Mouse (Mus musculus) hindbrain, embryonic 14.5 days (tissue): ENCODE results near the gene Ankrd65. TPM values are rescaled to one million over a fixed set of nuclear protein-coding genes. Genes with fewer than 3 reads are reported as not detected.
A peak's percentile ranks its signal among the peaks of the same experiment; 100 is the strongest.

ENCODE experiments used
- ATAC-seq: fragments of 200-750 bp; cut with Nextera tagmentation; 2 replicates; pipeline ENCODE4 v1.8.0; 2017; ENCODE audit warnings: moderate number of reproducible peaks, mild to moderate bottlenecking, moderate TSS enrichment, moderate library complexity; ENCODE audit not compliant: low FRiP score
- DNase-seq: peaks from one replicate; pipeline ENCODE4 v3.0.0-alpha.2; 2015; ENCODE audit warnings: low spot score
- H3K27ac ChIP-seq: fragments of 300-500 bp; sonication (generic); 2 replicates; pipeline ENCODE4 v1.5.1; 2014; ENCODE audit warnings: mild to moderate bottlenecking, moderate library complexity
- H3K27me3 ChIP-seq: fragments of 300-500 bp; sonication (generic); 2 replicates; pipeline ENCODE4 v1.6.1; 2014; ENCODE audit warnings: mild to moderate bottlenecking, low read length, mixed read lengths; ENCODE audit not compliant: control insufficient read depth, insufficient read depth
- H3K36me3 ChIP-seq: fragments of 300-500 bp; sonication (generic); replicated peaks from 2 replicates; pipeline ENCODE4 v1.6.1; 2014; ENCODE audit not compliant: control insufficient read depth, insufficient read depth
- H3K4me1 ChIP-seq: fragments of 300-500 bp; sonication (generic); replicated peaks from 2 replicates; pipeline ENCODE4 v1.6.1; 2014; ENCODE audit warnings: antibody characterized with exemption, low read length, mixed read lengths; ENCODE audit not compliant: control insufficient read depth, insufficient read depth
- H3K4me2 ChIP-seq: fragments of 300-500 bp; sonication (generic); replicated peaks from 2 replicates; pipeline ENCODE4 v1.6.1; 2014; ENCODE audit warnings: mild to moderate bottlenecking, moderate library complexity
- H3K4me3 ChIP-seq: fragments of 300-500 bp; sonication (generic); replicated peaks from 2 replicates; pipeline ENCODE4 v1.5.1; 2014; ENCODE audit warnings: mild to moderate bottlenecking, low read length
- H3K9ac ChIP-seq: fragments of 300-500 bp; sonication (generic); 2 replicates; pipeline ENCODE4 v1.6.1; 2014
- H3K9me3 ChIP-seq: fragments of 300-500 bp; sonication (generic); 2 replicates; pipeline ENCODE4 v1.6.1; 2016; ENCODE audit warnings: low read length; ENCODE audit not compliant: control insufficient read depth
- WGBS: fragments of 180-500 bp; shearing (Covaris S2); extraction: QIAGEN DNeasy Blood & Tissue Kit; methylation state at CpG from one replicate; pipeline ENCODE4 v1.1.7; 2014; 5-methylcytosine and 5-hydroxymethylcytosine counted together
- polyA plus RNA-seq: library from polyadenylated mRNA; unstranded; fragments of >200 nt; fragmentation: Nextera tagmentation; extraction: Ambion mirVana; gene quantifications from 2 replicates; pipeline ENCODE4 v1.2.1, GENCODE M21; 2014

Ankrd65 gene
- polyA plus RNA-seq, 1 experiment from 2014 or later: not detected

DNA sequence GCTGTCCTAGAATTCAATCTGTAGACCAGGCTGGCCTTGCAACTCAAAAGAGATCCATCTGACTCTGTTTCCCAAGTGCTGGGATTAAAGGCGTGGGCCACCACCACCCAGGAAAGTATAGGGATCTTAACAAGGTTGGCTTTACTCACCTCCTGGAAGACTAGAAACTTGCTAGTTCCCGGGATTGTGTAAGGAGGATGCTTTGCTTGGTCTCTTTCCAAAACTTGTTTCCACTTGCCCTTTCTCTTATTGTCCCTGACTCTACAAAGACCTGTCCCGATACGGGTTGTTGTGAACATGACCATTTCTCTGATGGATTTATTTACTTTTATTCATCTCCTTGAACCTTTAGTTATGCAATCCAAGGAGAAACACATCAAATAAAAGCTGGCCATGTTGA lies 39.6 kb downstream of the Ankrd65 start:
- WGBS: 92% methylated on average over 4 of the region's 4 CpGs
- Histone ChIP-seq H3K36me3 (peaks cover 46% of the 10 kb centered on the region), H3K4me2 (no peak overlapping the region), H3K9me3 (no peaks in the 10 kb centered on the region), H3K4me3 (no peak overlapping the region), H3K27me3 (no peaks in the 10 kb centered on the region), H3K9ac (no peak overlapping the region), H3K4me1 (peaks cover 19% of the 10 kb centered on the region), H3K27ac (no peak overlapping the region)
- DNase-seq (no peak), ATAC-seq (no peak)

DNA sequence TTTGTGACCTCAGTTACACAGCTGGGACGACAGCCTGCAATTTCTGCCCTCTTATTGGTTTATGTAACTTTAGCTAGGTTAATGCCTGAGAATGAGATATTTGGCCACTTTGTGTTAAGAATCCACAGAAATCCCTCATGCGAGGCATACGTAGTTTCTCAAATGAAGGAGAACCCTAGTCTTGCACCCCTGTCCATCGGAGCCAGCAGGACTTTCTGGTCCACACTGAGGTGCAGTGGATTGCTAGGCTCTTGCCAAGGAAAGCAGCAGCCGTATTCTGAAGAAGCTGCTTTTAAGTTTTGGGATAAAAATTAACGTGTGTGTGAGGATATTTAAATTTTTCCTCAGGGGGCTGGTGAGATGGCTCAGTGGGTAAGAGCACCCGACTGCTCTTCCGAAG lies 40.4 kb downstream of the Ankrd65 start:
- Histone ChIP-seq H3K27ac (no peak overlapping the region), H3K36me3 (peaks cover 39% of the 10 kb centered on the region), H3K4me1 (peaks cover 19% of the 10 kb centered on the region), H3K4me2 (peak overlapping the region; percentile 99), H3K27me3 (no peaks in the 10 kb centered on the region), H3K4me3 (peak overlapping the region; percentile 64; the same call in 1 of the 2 replicates), H3K9ac (no peak overlapping the region), H3K9me3 (no peaks in the 10 kb centered on the region)
- DNase-seq (no peak), ATAC-seq (no peak)
- WGBS: 53% methylated on average over 8 of the region's 8 CpGs

DNA sequence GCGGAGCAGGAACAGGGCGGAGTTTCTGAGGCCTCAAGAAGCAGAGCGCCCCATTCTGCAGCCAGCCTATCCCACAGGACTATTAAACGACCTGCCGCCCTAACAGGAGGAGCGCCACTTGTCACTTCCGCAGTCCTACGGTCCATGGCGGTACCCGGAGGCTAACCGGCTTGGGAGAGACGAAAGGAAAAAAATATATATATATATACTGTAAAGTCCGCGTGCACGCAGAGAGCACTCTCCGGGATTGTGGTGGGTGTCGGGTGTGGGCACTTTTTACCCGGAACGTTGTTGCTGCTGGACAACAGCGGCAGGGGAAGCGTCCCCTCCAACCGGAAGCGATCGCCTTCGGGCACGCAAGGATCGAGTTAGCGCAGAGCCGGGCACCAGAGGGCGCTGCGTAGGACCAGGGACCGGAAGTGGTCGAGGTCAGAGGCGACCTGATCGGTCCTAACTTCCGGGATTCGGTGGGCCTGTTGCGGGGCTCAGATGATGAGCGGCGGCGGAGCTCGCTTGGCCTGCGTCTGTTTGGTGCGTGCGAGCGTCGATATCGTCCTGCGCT lies 41.0 kb downstream of the Ankrd65 start, which contains the start of gene Aurkaip1:
Gene Aurkaip1 (plus strand): TSS at position 68 of the 562 bp plus-strand sequence.
- ATAC-seq (peak; percentile 92), DNase-seq (peak; percentile 95)
- H3K4me1 ChIP-seq: peaks cover 19% of the 10 kb centered on the region
- H3K4me2 ChIP-seq: peak within 1 kb of the TSS; percentile 99
- H3K27me3 ChIP-seq: no peaks in the 10 kb centered on the region
- H3K9ac ChIP-seq: peak within 1 kb of the TSS; percentile 89
- H3K9me3 ChIP-seq: no peaks in the 10 kb centered on the region
- H3K36me3 ChIP-seq: peaks cover 35% of the 10 kb centered on the region
- H3K27ac ChIP-seq: peak within 1 kb of the TSS; percentile 89
- WGBS: under 1% methylated on average over 49 of the region's 49 CpGs
- peak within 1 kb of the TSS; percentile 64 for H3K4me3 ChIP-seq

DNA sequence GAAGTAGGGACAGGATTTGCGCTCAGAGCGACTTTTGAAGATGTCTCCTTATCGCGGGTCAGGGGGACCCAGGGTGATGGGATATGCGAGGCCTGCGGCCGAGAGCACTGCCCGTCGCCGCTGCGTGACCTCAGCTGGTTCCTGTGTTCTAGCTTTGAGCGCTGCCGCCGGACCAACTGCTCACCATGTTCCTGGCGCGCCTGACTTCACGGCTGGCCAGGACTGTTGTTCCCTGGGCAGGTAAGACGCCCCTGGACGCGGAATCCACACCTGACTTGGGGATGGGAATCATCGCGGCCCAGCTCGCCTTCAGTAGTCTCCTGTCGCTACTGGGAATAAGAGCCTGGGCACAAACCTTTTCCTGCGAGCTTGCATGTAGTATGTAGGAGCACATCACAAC lies 41.6 kb downstream of the Ankrd65 start:
- Histone ChIP-seq H3K9me3 (no peaks in the 10 kb centered on the region), H3K27ac (peak overlapping the region; percentile 89), H3K9ac (peak overlapping the region; percentile 89), H3K4me1 (peaks cover 19% of the 10 kb centered on the region), H3K27me3 (no peaks in the 10 kb centered on the region), H3K4me2 (peak overlapping the region; percentile 99), H3K4me3 (peak overlapping the region; percentile 64), H3K36me3 (peaks cover 29% of the 10 kb centered on the region)
- ATAC-seq (peak; percentile 35), DNase-seq (no peak)
- under 1% methylated on average over 25 of the region's 25 CpGs for WGBS

DNA sequence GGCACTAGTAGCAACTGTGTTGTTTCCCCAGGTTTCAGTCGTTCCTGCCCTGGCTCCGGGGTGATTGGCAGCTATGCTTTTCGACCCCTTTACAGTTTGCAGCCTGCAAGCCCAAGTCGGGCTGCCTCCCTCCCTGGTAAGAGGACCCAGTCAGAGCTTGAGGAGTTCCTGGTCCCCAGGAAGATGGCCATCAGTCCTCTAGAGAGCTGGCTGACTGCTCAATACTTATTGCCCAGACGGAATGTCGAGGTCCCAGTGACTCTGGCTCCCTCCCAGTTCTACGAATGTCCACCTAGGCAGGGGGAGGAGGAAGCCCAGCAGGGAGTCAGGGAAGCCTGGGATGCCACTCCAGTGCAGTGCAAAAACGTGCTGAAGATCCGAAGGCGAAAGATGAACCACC lies 42.1 kb downstream of the Ankrd65 start:
- Histone ChIP-seq H3K4me3 (peak overlapping the region; percentile 64), H3K27ac (peak overlapping the region; percentile 89; the same call in 1 of the 2 replicates), H3K27me3 (no peaks in the 10 kb centered on the region), H3K36me3 (peaks cover 25% of the 10 kb centered on the region; the same call in 1 of the 2 replicates), H3K9me3 (no peaks in the 10 kb centered on the region), H3K9ac (peak overlapping the region; percentile 89), H3K4me2 (peak overlapping the region; percentile 99), H3K4me1 (peaks cover 19% of the 10 kb centered on the region)
- DNase-seq: no peak
- 61% methylated on average over 10 of the region's 10 CpGs for WGBS
- no peak for ATAC-seq

DNA sequence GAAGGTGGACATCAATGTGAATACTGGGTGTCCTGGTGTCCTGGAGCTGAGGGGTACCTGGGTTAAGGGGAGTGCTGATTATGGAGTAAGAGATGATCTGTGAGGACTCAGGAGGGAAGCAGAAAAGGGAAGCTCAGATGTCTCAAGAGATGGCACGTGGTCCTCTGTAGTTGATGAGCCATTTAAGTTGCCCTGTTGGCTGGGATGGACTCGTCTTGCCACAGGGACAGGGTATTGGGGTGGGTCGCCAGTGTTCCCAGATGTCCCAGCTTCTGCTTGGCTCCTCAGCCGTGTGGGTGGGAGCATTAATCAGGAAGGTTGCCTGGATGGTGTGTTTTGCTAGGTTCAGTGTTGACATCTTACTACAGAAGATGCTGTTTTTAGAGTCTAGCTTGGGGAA lies 43.0 kb downstream of the Ankrd65 start:
- ATAC-seq: no peak
- no peaks in the 10 kb centered on the region for H3K9me3 ChIP-seq
- no peak for DNase-seq
- 78% methylated on average over 4 of the region's 4 CpGs for WGBS
- H3K4me3 ChIP-seq: no peak overlapping the region
- peaks cover 15% of the 10 kb centered on the region; the same call in 1 of the 2 replicates for H3K36me3 ChIP-seq
- H3K27ac ChIP-seq: no peak overlapping the region
- H3K4me1 ChIP-seq: peaks cover 19% of the 10 kb centered on the region
- no peaks in the 10 kb centered on the region for H3K27me3 ChIP-seq
- no peak overlapping the region for H3K4me2 ChIP-seq
- H3K9ac ChIP-seq: no peak overlapping the region

DNA sequence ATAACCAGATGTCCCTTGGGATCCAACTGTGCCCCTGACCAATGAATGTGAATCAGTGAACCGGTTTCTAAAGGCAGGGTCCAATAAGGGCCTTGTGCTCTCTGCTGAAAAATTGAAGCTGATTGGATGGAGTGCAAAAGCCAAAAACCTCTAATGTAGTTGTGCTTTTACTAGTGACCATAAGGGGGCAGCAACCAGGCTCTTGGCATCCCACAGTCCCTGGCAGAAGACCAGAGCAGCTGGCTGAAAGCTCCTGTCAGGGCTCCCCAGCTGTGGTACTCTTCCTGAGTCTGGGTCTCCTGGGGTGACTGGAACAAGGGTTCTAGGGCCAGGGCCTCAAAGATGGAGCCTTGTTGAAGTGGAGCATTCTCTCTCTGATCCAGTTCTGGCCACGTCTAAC lies 43.6 kb downstream of the Ankrd65 start:
- H3K4me3 ChIP-seq: no peak overlapping the region
- no peak for ATAC-seq

DNA sequence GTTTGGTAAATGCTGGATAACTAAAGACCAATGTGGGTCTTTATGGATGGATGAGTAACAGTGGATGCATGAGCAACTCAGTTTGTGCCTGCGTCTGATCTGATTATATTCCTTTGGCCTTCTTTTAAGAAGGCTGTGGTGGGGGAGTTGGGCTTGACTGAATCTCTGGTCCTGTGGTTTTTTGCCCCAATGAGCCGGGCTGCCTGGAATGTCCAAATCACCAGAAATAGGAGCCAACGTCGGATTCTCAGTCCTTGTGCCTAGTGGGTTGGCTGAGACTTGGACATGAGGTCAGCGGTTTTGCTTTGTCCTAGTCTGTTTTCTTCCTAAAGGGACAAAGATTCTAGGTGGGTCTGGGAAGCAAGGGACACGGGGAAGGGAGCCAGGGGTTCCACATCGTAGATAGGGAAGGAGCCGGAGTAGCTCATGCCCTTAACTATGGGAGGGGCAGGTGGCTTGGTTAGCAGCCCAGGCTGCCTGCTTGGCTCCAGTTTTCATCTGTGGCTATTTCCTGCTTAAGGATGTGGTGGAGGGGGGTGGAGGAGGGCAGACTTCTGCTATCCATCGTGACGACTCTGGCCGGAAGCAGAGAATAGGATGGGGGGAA lies 47.3 kb downstream of the Ankrd65 start:
- peaks cover 9% of the 10 kb centered on the region; the same call in 1 of the 2 replicates for H3K27me3 ChIP-seq
- H3K4me3 ChIP-seq: no peak overlapping the region
- 81% methylated on average over 11 of the region's 11 CpGs for WGBS
- ATAC-seq (no peak), DNase-seq (no peak)
- no peak overlapping the region for H3K9ac ChIP-seq
- peaks cover 20% of the 10 kb centered on the region for H3K4me1 ChIP-seq
- H3K27ac ChIP-seq: no peak overlapping the region
- H3K4me2 ChIP-seq: no peak overlapping the region
- peaks cover 8% of the 10 kb centered on the region; the same call in 1 of the 2 replicates for H3K36me3 ChIP-seq
- no peaks in the 10 kb centered on the region for H3K9me3 ChIP-seq

More for the DNA sequence above, 43.6 kb downstream of the Ankrd65 start:
- Histone ChIP-seq H3K4me2 (peak overlapping the region; percentile 20; the same call in 1 of the 2 replicates), H3K27ac (peak overlapping the region; percentile 62), H3K36me3 (peaks cover 9% of the 10 kb centered on the region; the same call in 1 of the 2 replicates), H3K4me1 (peaks cover 19% of the 10 kb centered on the region), H3K9ac (no peak overlapping the region), H3K27me3 (no peaks in the 10 kb centered on the region), H3K9me3 (no peaks in the 10 kb centered on the region)
- DNase-seq: peak; percentile 72
- WGBS: 38% methylated on average over 2 of the region's 2 CpGs

DNA sequence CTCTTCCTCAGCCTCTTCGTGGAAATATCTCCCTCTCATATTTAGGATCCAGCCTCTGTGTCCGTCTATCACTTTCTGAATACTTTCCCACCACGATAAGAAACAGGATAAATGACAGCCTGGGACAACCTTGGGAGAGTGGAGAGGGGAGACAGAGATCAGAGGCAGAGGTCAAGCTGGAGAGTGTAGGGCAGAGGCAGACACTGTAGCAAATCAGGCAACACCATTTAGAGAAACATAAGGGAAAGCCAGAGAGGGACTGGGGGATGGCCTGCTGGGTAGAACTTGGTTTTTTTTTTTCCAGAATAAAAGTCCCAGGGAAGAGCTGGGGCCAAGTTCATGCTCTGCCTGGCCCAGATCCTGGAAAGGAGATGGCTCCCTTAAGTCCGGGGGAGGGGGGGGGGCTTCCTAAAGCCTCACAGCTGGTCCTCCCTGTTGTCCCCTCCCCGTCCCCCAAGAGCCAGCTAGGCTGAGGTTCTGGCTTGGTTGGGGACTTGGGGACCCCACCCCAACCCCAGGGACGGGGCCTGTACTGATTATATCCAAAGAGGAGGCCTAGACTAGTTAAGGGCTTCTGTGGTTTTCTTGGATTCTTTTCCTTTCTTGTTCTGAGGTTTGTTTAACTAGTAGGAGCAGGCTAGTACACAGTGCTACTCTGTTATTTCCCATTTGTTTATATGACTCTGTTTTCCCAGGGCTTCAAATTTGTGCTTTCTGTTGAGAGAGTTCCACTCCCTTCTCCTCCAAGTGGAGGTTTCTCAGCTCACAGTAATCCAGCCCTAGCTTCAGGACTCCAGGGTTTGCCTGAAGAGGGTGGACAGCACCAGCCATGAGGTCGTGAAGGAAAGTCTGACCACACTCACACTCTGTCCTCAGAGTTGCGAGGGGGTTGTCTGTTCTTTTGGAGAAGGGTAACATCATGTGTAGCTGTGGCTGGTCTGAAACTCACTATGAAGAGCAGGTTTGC lies 48.2 kb downstream of the Ankrd65 start:
- peaks cover 10% of the 10 kb centered on the region for H3K4me1 ChIP-seq
- 56% methylated on average over 8 of the region's 8 CpGs for WGBS
- H3K4me3 ChIP-seq: no peak overlapping the region
- no peak overlapping the region for H3K9ac ChIP-seq
- 0 out of 2 replicates have a peak, but pooled peaks cover under 1% of the 10 kb centered on the region for H3K36me3 ChIP-seq
- H3K9me3 ChIP-seq: no peaks in the 10 kb centered on the region
- DNase-seq (no peak), ATAC-seq (no peak)
- H3K27ac ChIP-seq: no peak overlapping the region
- no peak overlapping the region for H3K4me2 ChIP-seq
- H3K27me3 ChIP-seq: peaks cover 9% of the 10 kb centered on the region; the same call in 1 of the 2 replicates
